Mouse (Mus musculus): ENCODE data around the gene Med16. TPM values are rescaled to one million over a fixed set of nuclear protein-coding genes. Genes with fewer than 3 reads are reported as not detected.

The Med16 gene
- polyA plus RNA-seq, 1 experiment from 2014 or later = 42.0 TPM

DNA sequence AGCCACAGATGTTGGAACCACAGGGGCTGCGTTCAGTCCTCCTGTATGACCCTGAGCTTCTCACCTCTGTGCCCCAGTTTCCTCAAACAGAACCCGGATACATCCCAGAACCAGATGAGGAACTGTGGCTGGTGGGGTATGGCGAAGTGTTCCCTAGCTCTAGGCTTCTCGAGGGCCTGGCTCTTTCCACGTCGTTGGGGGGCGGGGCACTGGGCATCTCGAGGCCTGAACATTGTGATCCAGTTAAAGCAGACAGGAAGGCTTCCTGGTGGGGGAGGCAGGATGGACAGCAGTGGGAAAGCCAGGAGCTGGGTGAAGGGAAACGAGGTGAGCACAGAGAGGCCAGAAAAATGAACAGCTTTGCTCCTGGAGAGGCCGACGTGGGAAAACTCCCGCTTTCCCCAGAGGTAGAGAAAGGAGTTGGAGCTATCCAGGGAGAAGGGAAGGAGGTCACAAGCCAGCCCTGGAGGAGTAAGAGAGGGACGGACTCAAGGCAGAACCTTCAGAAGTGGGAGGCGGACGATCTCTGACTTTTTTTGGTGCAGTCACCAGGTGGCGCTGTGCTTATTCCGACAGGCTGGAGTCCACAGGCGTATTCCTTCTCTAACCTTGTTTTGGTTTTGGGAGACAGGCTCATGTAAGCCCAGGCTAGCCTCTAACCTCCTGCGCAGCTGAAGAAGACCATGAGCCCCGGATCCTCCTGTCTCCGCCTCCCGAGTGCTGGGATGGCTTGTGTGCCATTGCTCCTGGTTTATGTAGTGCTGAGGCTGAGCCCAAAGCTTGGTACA lies 25.2 kb downstream of the Med16 start:
- Histone ChIP-seq H3K4me3 (replicated peaks; ENCODE audit: low read length) (no peak overlapping the region), H3K4me1 (replicated peaks; ENCODE audit: control insufficient read depth, insufficient read depth, low read length) (peaks cover 5% of the 10 kb centered on the region; the same call in 1 of the 2 replicates), H3K9ac (no peak overlapping the region), H3K9me3 (ENCODE audit: control insufficient read depth, low read length) (no peaks in the 10 kb centered on the region), H3K36me3 (replicated peaks; ENCODE audit: control insufficient read depth, insufficient read depth) (no peaks in the 10 kb centered on the region), H3K27ac (no peak overlapping the region), H3K27me3 (ENCODE audit: control insufficient read depth, insufficient read depth, low read length) (peaks cover 24% of the 10 kb centered on the region; the same call in 1 of the 2 replicates), H3K4me2 (replicated peaks) (0 out of 2 replicates have a peak overlapping the region, but pooled peaks have one; percentile 8)
- ATAC-seq (ENCODE audit: low FRiP score) (no peak), DNase-seq (ENCODE audit: low spot score) (peak; percentile 80)
- 15% methylated on average over 22 of the region's 22 CpGs for WGBS

DNA sequence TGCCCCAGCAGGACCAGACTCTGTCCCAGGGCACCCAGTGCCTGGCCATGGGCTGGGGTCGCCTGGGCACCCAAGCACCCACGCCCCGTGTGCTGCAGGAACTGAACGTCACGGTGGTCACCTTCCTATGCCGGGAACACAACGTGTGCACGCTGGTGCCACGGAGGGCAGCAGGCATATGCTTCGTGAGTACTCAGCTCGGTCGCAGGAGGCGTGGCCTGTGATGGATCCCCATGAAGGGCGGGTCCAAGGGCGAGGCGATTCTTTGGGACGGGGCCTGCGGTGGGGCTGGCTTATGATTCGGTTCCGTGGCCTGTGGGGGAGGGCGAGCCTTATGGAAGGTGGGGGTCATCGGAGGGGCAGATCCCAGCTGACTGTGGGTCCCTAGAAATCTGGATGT lies 26.7 kb downstream of the Med16 start:
- Histone ChIP-seq H3K4me2 (replicated peaks) (peak overlapping the region; percentile 33), H3K36me3 (replicated peaks; ENCODE audit: control insufficient read depth, insufficient read depth) (no peaks in the 10 kb centered on the region), H3K27ac (no peak overlapping the region), H3K9ac (peak overlapping the region; percentile 28; the same call in 1 of the 2 replicates), H3K4me3 (replicated peaks; ENCODE audit: low read length) (no peak overlapping the region), H3K27me3 (ENCODE audit: control insufficient read depth, insufficient read depth, low read length) (peaks cover 24% of the 10 kb centered on the region), H3K9me3 (ENCODE audit: control insufficient read depth, low read length) (no peaks in the 10 kb centered on the region), H3K4me1 (replicated peaks; ENCODE audit: control insufficient read depth, insufficient read depth, low read length) (peaks cover 5% of the 10 kb centered on the region; the same call in 1 of the 2 replicates)
- DNase-seq (ENCODE audit: low spot score) (no peak), ATAC-seq (ENCODE audit: low FRiP score) (peak; percentile 5; the same call in 1 of the 2 replicates)
- WGBS = 7% methylated on average over 22 of the region's 22 CpGs

DNA sequence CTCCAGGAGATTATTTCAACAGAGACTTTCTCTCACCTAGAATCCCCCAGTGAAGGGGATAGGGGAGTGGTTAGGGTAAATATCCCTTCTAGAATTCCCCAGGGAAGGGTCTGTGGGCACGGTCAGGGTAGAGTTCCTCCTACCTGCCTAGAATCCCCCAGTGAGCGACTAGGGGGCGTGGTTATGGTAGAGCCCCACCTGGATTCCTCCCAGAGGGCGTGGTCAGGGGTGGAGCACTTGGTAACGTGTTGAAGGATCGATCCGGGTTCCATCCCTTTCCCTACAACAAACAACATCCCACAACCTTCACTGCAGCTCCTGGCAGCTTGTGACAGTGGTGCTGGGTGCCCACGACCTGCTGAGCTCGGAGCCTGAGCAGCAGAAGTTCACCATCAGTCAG lies 28.0 kb downstream of the Med16 start:
- no peak overlapping the region for H3K27ac ChIP-seq
- peaks cover 5% of the 10 kb centered on the region for H3K4me1 ChIP-seq (replicated peaks; ENCODE audit: control insufficient read depth, insufficient read depth, low read length)
- ATAC-seq (ENCODE audit: low FRiP score) (no peak), DNase-seq (ENCODE audit: low spot score) (no peak)
- 18% methylated on average over 9 of the region's 9 CpGs for WGBS
- H3K36me3 ChIP-seq (replicated peaks; ENCODE audit: control insufficient read depth, insufficient read depth) = no peaks in the 10 kb centered on the region
- no peaks in the 10 kb centered on the region for H3K9me3 ChIP-seq (ENCODE audit: control insufficient read depth, low read length)
- H3K9ac ChIP-seq = no peak overlapping the region
- H3K27me3 ChIP-seq (ENCODE audit: control insufficient read depth, insufficient read depth, low read length) = peaks cover 24% of the 10 kb centered on the region
- no peak overlapping the region for H3K4me2 ChIP-seq (replicated peaks)
- H3K4me3 ChIP-seq (replicated peaks; ENCODE audit: low read length) = no peak overlapping the region

DNA sequence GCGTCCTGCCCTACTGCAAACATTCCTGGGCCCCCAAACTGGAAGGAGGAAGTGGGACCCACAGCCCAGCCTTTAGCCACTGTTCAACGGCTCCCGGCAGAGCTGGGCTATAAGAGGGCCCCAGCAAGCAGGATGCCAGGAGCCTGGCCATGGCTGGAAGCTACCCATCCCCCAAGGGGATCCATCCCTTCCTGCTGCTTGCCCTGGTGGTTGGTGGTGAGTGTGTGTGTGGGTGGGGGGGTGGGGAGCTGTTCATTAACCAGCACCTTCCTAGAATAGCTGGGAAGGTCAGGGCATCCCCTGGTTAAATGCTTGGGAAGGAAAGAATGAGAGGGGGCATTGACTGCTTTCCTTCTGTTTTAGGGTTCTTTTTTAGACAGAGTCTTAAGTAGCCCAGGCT lies 29.2 kb downstream of the Med16 start:
- WGBS = 41% methylated on average over 3 of the region's 3 CpGs
- no peak for ATAC-seq (ENCODE audit: low FRiP score)

DNA sequence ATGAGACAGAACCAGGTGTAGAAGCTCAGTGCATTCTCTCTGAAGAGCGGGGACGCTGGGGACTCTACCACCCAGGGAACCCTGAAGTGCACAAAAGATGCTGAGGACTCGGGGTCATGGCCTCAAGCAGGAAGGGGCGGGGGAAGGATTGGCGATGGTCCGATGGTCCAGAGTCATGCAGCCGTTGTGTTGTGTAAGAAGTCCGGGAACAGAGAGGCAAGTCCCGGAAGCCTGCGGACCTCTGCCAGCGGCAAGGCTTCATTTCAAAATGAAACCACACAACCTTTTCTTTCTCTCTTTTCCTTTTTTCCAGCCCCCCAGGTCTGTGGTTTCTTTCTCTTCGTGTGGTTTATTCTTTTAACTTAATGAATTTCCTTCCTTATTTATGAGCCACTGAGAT lies 31.0 kb downstream of the Med16 start:
- Histone ChIP-seq H3K9me3 (ENCODE audit: control insufficient read depth, low read length) (no peaks in the 10 kb centered on the region), H3K4me2 (replicated peaks) (no peak overlapping the region), H3K4me3 (replicated peaks; ENCODE audit: low read length) (no peak overlapping the region), H3K4me1 (replicated peaks; ENCODE audit: control insufficient read depth, insufficient read depth, low read length) (peaks cover 18% of the 10 kb centered on the region), H3K9ac (no peak overlapping the region), H3K27ac (no peak overlapping the region), H3K36me3 (replicated peaks; ENCODE audit: control insufficient read depth, insufficient read depth) (no peaks in the 10 kb centered on the region), H3K27me3 (ENCODE audit: control insufficient read depth, insufficient read depth, low read length) (peaks cover 17% of the 10 kb centered on the region)
- WGBS = 40% methylated on average over 12 of the region's 12 CpGs
- DNase-seq (ENCODE audit: low spot score) (no peak), ATAC-seq (ENCODE audit: low FRiP score) (no peak)

More for the DNA sequence above, 29.2 kb downstream of the Med16 start:
- Histone ChIP-seq H3K4me3 (replicated peaks; ENCODE audit: low read length) (no peak overlapping the region), H3K4me2 (replicated peaks) (no peak overlapping the region), H3K27ac (no peak overlapping the region), H3K9me3 (ENCODE audit: control insufficient read depth, low read length) (no peaks in the 10 kb centered on the region), H3K36me3 (replicated peaks; ENCODE audit: control insufficient read depth, insufficient read depth) (no peaks in the 10 kb centered on the region), H3K27me3 (ENCODE audit: control insufficient read depth, insufficient read depth, low read length) (peaks cover 24% of the 10 kb centered on the region), H3K4me1 (replicated peaks; ENCODE audit: control insufficient read depth, insufficient read depth, low read length) (peaks cover 15% of the 10 kb centered on the region), H3K9ac (no peak overlapping the region)
- DNase-seq (ENCODE audit: low spot score) = no peak

DNA sequence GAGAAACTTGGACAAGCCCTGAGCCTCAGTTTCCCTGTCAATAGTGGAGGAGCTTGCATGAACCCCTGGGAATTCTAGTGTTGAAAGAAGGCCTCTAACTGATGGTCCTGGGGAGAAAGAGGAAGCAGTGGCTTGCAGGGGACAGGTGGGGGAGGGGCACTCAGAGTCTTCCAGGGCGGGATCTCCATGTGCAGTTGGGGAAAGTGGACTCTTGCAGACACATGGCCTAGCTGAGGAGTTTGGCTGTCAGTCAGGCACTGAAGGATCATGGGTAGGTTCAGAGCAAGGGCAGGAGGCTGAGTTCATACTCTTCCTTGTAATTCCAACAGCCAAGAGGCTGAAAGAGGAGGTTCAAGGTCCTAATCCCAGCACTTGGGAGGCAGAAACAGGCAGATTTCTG lies 31.5 kb downstream of the Med16 start:
- Histone ChIP-seq H3K27ac (no peak overlapping the region), H3K27me3 (ENCODE audit: control insufficient read depth, insufficient read depth, low read length) (peaks cover 11% of the 10 kb centered on the region; the same call in 1 of the 2 replicates), H3K36me3 (replicated peaks; ENCODE audit: control insufficient read depth, insufficient read depth) (no peaks in the 10 kb centered on the region), H3K4me3 (replicated peaks; ENCODE audit: low read length) (no peak overlapping the region), H3K4me1 (replicated peaks; ENCODE audit: control insufficient read depth, insufficient read depth, low read length) (peaks cover 21% of the 10 kb centered on the region), H3K9me3 (ENCODE audit: control insufficient read depth, low read length) (no peaks in the 10 kb centered on the region), H3K9ac (no peak overlapping the region), H3K4me2 (replicated peaks) (no peak overlapping the region)
- ATAC-seq (ENCODE audit: low FRiP score) = no peak
- WGBS = 43% methylated on average over 1 of the region's 1 CpGs
- no peak for DNase-seq (ENCODE audit: low spot score)

DNA sequence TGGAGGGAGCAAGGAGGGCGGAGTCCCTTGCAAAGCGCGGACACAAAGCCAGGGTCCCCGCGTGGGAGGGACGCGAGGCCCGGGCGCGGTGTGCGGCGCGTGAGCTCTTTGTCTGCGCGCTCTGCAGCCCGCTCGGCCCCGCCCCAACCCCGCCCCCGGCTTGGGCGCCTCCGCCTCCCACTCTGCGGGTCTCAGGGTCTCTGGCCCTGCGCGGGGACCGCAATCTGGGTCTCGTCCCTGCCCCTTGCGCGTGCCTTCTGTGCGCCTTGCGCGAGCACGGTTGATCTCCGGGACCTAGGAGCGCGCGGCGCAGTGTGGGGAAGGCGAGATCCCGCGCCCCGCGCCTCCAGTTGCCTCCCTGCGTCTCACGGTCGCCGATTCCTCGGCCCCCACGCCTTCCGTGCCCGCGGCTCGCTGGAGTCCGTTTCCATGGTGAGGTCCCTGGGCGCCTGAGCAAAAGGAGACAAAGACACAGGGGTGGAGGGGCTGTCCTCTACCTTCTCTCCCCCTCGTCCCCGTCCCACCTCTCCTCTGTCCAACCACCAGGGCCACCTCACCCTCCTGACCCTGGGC lies 34.3 kb downstream of the Med16 start, which contains the start of the genes Prtn3 and Plppr3:
Prtn3 (plus strand) TSS at position 187 of the 573 bp plus-strand sequence.
Plppr3 (minus strand) TSS at position 345 of the 573 bp plus-strand sequence.
- Histone ChIP-seq H3K4me1 (replicated peaks; ENCODE audit: control insufficient read depth, insufficient read depth, low read length) (peaks cover 37% of the 10 kb centered on the region), H3K9me3 (ENCODE audit: control insufficient read depth, low read length) (no peaks in the 10 kb centered on the region), H3K4me3 (replicated peaks; ENCODE audit: low read length) (peak within 1 kb of the TSS; percentile 67), H3K27me3 (ENCODE audit: control insufficient read depth, insufficient read depth, low read length) (no peaks in the 10 kb centered on the region; the same call in 1 of the 2 replicates), H3K36me3 (replicated peaks; ENCODE audit: control insufficient read depth, insufficient read depth) (peaks cover 27% of the 10 kb centered on the region), H3K4me2 (replicated peaks) (peak within 1 kb of the TSS; percentile 87), H3K9ac (peak within 1 kb of the TSS; percentile 96), H3K27ac (peak within 1 kb of the TSS; percentile 96)
- under 1% methylated on average over 53 of the region's 57 CpGs for WGBS
- ATAC-seq (ENCODE audit: low FRiP score) = peak; percentile 93
- DNase-seq (ENCODE audit: low spot score) = peak; percentile 85

DNA sequence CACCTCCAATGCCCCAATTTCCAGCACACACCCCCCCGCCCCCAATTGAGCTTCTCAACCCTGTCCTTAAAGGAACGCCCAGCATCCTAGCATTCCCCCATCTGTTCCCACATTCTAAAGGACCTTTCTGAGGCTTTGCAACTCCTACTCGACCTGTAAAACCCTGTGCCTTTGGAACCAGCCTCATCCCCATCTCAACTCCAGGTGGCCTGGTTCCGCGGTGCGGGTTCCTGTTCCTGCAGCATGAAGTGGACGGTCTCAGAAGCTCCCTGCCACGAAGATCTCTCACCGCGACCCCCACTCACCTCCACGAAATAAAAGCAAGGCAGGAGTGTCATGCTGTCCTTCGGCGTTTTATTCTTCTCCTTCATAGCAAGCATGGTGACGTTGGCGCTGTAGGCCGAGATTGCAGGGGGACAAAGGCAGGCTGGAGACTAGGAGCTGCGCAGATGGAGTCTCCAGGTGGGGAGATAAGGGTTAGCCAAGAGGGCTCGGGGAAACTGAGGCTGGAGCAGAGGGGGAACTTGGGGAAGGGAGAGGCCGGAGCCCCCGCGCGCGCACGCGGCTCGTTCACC lies 34.9 kb downstream of the Med16 start:
- Histone ChIP-seq H3K27me3 (ENCODE audit: control insufficient read depth, insufficient read depth, low read length) (no peaks in the 10 kb centered on the region; the same call in 1 of the 2 replicates), H3K27ac (peak overlapping the region; percentile 96), H3K4me2 (replicated peaks) (peak overlapping the region; percentile 87), H3K9me3 (ENCODE audit: control insufficient read depth, low read length) (no peaks in the 10 kb centered on the region), H3K36me3 (replicated peaks; ENCODE audit: control insufficient read depth, insufficient read depth) (peaks cover 32% of the 10 kb centered on the region), H3K4me1 (replicated peaks; ENCODE audit: control insufficient read depth, insufficient read depth, low read length) (peaks cover 41% of the 10 kb centered on the region), H3K4me3 (replicated peaks; ENCODE audit: low read length) (peak overlapping the region; percentile 67), H3K9ac (peak overlapping the region; percentile 96)
- no peak for DNase-seq (ENCODE audit: low spot score)
- no peak for ATAC-seq (ENCODE audit: low FRiP score)
- WGBS = 2% methylated on average over 18 of the region's 26 CpGs

DNA sequence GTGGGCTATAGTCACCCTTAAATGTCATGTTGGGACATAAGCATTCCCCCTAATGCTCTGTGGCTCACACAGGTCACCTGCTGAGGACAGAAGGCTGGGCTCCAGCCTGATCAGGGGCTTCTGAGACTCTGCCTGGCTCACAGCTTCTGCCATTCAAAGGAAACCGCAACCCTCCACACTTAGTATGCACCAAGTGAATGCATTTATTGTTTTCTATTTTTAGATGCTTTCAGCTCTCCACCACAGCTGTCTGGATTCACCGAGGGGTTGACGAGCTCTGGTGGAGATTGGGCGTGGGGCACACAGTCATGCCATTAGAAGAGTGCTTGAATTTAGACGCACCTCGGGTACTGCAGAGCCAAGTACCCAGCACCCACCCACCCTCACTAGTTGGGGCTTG lies 35.4 kb downstream of the Med16 start:
- Histone ChIP-seq H3K27me3 (ENCODE audit: control insufficient read depth, insufficient read depth, low read length) (no peaks in the 10 kb centered on the region; the same call in 1 of the 2 replicates), H3K27ac (peak overlapping the region; percentile 96), H3K4me3 (replicated peaks; ENCODE audit: low read length) (peak overlapping the region; percentile 67), H3K9ac (peak overlapping the region; percentile 96), H3K4me2 (replicated peaks) (peak overlapping the region; percentile 87), H3K9me3 (ENCODE audit: control insufficient read depth, low read length) (no peaks in the 10 kb centered on the region), H3K4me1 (replicated peaks; ENCODE audit: control insufficient read depth, insufficient read depth, low read length) (peaks cover 41% of the 10 kb centered on the region), H3K36me3 (replicated peaks; ENCODE audit: control insufficient read depth, insufficient read depth) (peaks cover 37% of the 10 kb centered on the region)
- ATAC-seq (ENCODE audit: low FRiP score) (no peak), DNase-seq (ENCODE audit: low spot score) (no peak)
- 2% methylated on average over 6 of the region's 6 CpGs for WGBS

All from hindbrain, embryonic 14.5 days (tissue).